Mouse (Mus musculus) gastrocnemius, postnatal 36 days (tissue): ENCODE measurements around the gene Lrr1. TPM values are rescaled to one million over a fixed set of nuclear protein-coding genes. Genes with fewer than 3 reads are reported as not detected.
A peak's percentile ranks its signal among the peaks of the same experiment; 100 is the strongest.
"Not testable (repeated sequence)": the region's sequence is repeated elsewhere in the genome, so short reads cannot be mapped to it uniquely, and the experiment has no call there.

Experiments used
- DNase-seq, 2 experiments: peaks; one replicate each; pipeline ENCODE4 v3.0.0; 2022
- intact Hi-C: fragments of 180-260 bp; cut with DNase I; formaldehyde crosslinking; loops from one replicate; pipeline ENCODE4 v1.15.1; 2025
- long read RNA-seq, 2 experiments: library from polyadenylated mRNA; stranded (forward); transcript quantifications; one replicate each; pipeline ENCODE4 v2.0.0; 2021
- total RNA-seq, 2 experiments: library from RNA; stranded (reverse); gene quantifications; 2 replicates each; pipeline ENCODE4 v1.2.3; 2021

The Lrr1 gene
- total RNA-seq: not detected
- long read RNA-seq, experiment 1: 0 reads
- long read RNA-seq, experiment 2: 0 reads

GRCm38 (mm10) chr12:69168461-69169106 is at the start of gene Lrr1:
Lrr1 (plus strand) TSS chr12:69168814.
- peak; percentile 77 to 92 for DNase-seq
- intact Hi-C loops: no loop called here

- intact Hi-C loops: no loop called here
- no peak for DNase-seq
Observed at GRCm38 (mm10) chr12:69119908-69120307, 48.7 kb upstream of the Lrr1 start.

GRCm38 (mm10) chr12:69122801-69123200 is 45.8 kb upstream of the Lrr1 start:
- intact Hi-C loops: no loop called here
- DNase-seq: no peak

- no peak for DNase-seq
- intact Hi-C loops: no loop called here
Observed at GRCm38 (mm10) chr12:69125066-69125465, 43.5 kb upstream of the Lrr1 start.

GRCm38 (mm10) chr12:69127170-69127569 is 41.4 kb upstream of the Lrr1 start:
- intact Hi-C loops: no loop called here
- no peak for DNase-seq

- no peak for DNase-seq
- intact Hi-C loops: no loop called here
Observed at GRCm38 (mm10) chr12:69127626-69128025, 41.0 kb upstream of the Lrr1 start.

- no peak for DNase-seq
- intact Hi-C loops: no loop called here
Observed at GRCm38 (mm10) chr12:69129634-69130310, 38.8 kb upstream of the Lrr1 start.

GRCm38 (mm10) chr12:69130486-69130885 is 38.1 kb upstream of the Lrr1 start:
- intact Hi-C loops: no loop called here

GRCm38 (mm10) chr12:69131267-69131666 is 37.3 kb upstream of the Lrr1 start:
- intact Hi-C loops: no loop called here
- no peak for DNase-seq

More at GRCm38 (mm10) chr12:69130486-69130885, 38.1 kb upstream of the Lrr1 start:
- DNase-seq: no peak

GRCm38 (mm10) chr12:69131981-69132380 is 36.6 kb upstream of the Lrr1 start:
- intact Hi-C loops: no loop called here
- peak in 1 of 2 experiments; percentile 7 for DNase-seq

GRCm38 (mm10) chr12:69139201-69139600 is 29.4 kb upstream of the Lrr1 start:
- DNase-seq: no peak
- intact Hi-C loops: no loop called here

- DNase-seq: no peak
- intact Hi-C loops: no loop called here
Observed at GRCm38 (mm10) chr12:69139841-69140240, 28.8 kb upstream of the Lrr1 start.

- no peak for DNase-seq
- intact Hi-C loops: no loop called here
Observed at GRCm38 (mm10) chr12:69143460-69143859, 25.2 kb upstream of the Lrr1 start.

- DNase-seq: no peak
- intact Hi-C loops: no loop called here
Observed at GRCm38 (mm10) chr12:69147166-69147735, 21.4 kb upstream of the Lrr1 start.

GRCm38 (mm10) chr12:69150049-69150448 is 18.6 kb upstream of the Lrr1 start:
- intact Hi-C loops: no loop called here
- no peak for DNase-seq

GRCm38 (mm10) chr12:69155923-69156322 is 12.7 kb upstream of the Lrr1 start:
- intact Hi-C loops: no loop called here
- DNase-seq: no peak

GRCm38 (mm10) chr12:69156436-69156835 is 12.2 kb upstream of the Lrr1 start:
- no peak for DNase-seq
- intact Hi-C loops: no loop called here

- intact Hi-C loops: no loop called here
- DNase-seq: no peak
Observed at GRCm38 (mm10) chr12:69157107-69157506, 11.5 kb upstream of the Lrr1 start.

GRCm38 (mm10) chr12:69158366-69158764 is 10.2 kb upstream of the Lrr1 start:
- intact Hi-C loops: no loop called here
- no peak for DNase-seq

GRCm38 (mm10) chr12:69158765-69159577 is 9.6 kb upstream of the Lrr1 start, which contains the start of gene Rps29:
Rps29 (minus strand) TSS chr12:69159186.
- DNase-seq: peak; percentile 93 to 96
- intact Hi-C loops: not testable (repeated sequence)

- intact Hi-C loops: no loop called here
Observed at GRCm38 (mm10) chr12:69159578-69159940, 9.1 kb upstream of the Lrr1 start.

More at GRCm38 (mm10) chr12:69159578-69159940, 9.1 kb upstream of the Lrr1 start:
- DNase-seq: no peak
